Mouse (Mus musculus): ENCODE measurements around the gene Slc22a3. TPM values are rescaled to one million over a fixed set of nuclear protein-coding genes. Genes with fewer than 3 reads are reported as not detected.

Slc22a3 gene
- polyA plus RNA-seq, 1 experiment from 2014 or later = 2.3 TPM

DNA sequence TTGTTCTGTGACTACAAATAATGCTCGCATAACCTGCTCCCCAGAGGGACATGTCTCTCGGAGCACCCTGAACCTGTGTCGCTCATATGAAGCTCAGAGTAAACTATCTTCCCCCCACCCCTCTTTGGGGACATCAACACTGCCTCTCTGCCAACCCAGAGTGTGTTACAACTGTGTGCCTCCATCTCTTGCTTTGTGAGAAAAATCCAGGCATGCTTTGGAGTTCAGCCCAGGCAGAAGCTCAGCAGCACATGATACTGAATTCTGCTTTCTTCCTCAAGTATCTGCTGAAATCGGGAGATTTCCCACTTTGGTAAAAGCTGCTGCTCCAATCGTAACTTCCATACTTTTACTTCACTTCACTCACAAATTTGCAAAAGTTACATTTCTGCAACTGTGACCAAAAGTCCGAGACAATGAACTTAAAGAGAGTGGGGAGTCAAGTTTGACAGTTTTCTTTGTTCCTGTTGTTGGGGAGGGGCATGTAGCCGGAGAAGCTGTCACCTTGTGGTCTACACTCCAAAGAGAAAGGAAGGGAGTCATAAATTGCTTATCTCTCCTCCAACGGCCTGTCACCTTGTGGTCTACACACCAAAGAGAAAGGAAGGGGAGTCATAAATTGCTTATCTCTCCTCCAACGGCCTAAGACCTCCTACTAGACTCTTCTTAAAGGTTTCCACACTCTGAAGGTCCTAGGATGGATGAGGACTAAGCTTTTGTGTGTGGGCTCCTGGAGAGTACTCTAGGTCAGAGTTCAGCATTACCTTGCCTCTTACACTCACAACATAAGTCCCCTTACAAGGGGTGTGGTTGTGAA lies 5.8 kb upstream of the Slc22a3 start:
- peaks cover 8% of the 10 kb centered on the region for H3K27me3 ChIP-seq (ENCODE audit: control insufficient read depth, insufficient read depth, low read depth, low read length)
- H3K4me3 ChIP-seq (ENCODE audit: low read depth, low read length) = no peak overlapping the region
- WGBS = 75% methylated on average over 9 of the region's 9 CpGs
- no peak overlapping the region for H3K9ac ChIP-seq (ENCODE audit: low read depth, low read length)
- no peaks in the 10 kb centered on the region for H3K4me1 ChIP-seq (ENCODE audit: control insufficient read depth, insufficient read depth, low read length)
- H3K36me3 ChIP-seq (ENCODE audit: control insufficient read depth, insufficient read depth, low read length) = no peaks in the 10 kb centered on the region
- H3K4me2 ChIP-seq (ENCODE audit: low read length) = no peak overlapping the region
- ATAC-seq = no peak
- H3K9me3 ChIP-seq (replicated peaks; ENCODE audit: control insufficient read depth, low read length, poor library complexity, severe bottlenecking) = no peaks in the 10 kb centered on the region
- no peak overlapping the region for H3K27ac ChIP-seq (ENCODE audit: low read length)

DNA sequence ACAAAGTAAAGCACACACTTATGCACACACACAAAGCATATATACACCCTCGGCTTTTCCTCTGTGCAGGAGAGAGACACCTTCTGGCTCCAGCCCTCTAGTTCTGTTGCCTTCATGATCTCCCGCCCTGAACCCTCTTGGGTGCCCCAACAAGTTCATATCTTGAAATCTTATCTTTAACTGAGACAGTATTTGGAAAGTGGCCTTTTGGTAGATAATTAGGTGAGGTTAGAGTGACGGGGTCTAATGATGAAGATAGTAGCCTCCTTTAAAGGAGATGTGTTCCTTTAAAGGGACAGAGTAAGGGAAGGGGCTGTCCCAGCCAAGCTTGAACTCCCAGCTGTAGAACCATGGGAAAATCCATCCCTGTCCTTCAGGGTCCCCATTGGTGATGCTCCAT lies 3.7 kb upstream of the Slc22a3 start:
- H3K36me3 ChIP-seq (ENCODE audit: control insufficient read depth, insufficient read depth, low read length) = no peaks in the 10 kb centered on the region
- H3K4me3 ChIP-seq (ENCODE audit: low read depth, low read length) = no peak overlapping the region
- H3K9me3 ChIP-seq (replicated peaks; ENCODE audit: control insufficient read depth, low read length, poor library complexity, severe bottlenecking) = no peaks in the 10 kb centered on the region
- no peak overlapping the region for H3K4me2 ChIP-seq (ENCODE audit: low read length)
- peaks cover 29% of the 10 kb centered on the region for H3K27me3 ChIP-seq (ENCODE audit: control insufficient read depth, insufficient read depth, low read depth, low read length)
- H3K4me1 ChIP-seq (ENCODE audit: control insufficient read depth, insufficient read depth, low read length) = peaks cover 2% of the 10 kb centered on the region; the same call in 1 of the 2 replicates
- WGBS = 88% methylated on average over 3 of the region's 3 CpGs
- no peak overlapping the region for H3K9ac ChIP-seq (ENCODE audit: low read depth, low read length)
- no peak for ATAC-seq
- H3K27ac ChIP-seq (ENCODE audit: low read length) = no peak overlapping the region

DNA sequence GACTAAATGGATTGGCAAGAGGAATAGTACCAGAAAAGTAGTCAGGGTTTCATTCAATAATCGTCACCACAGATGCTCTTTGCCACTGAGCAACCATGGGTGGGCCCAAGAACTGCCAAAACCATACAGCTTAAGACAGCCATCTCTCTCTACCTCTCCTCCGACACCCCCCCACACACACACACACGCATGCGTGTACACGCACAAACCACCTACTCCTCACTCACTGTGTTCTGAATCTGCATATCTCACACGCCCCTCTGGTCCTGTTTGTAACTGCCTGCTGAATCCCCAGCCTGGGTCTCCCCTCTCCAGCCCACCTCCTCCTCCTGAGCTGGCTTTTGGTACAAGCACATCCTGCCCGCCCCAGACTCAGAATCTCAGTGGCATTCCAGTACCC lies 872 bp upstream of the Slc22a3 start:
- Histone ChIP-seq H3K9ac (ENCODE audit: low read depth, low read length) (no peak overlapping the region), H3K27ac (ENCODE audit: low read length) (no peak overlapping the region), H3K36me3 (ENCODE audit: control insufficient read depth, insufficient read depth, low read length) (no peaks in the 10 kb centered on the region), H3K4me3 (ENCODE audit: low read depth, low read length) (no peak overlapping the region), H3K4me1 (ENCODE audit: control insufficient read depth, insufficient read depth, low read length) (peaks cover 2% of the 10 kb centered on the region; the same call in 1 of the 2 replicates), H3K4me2 (ENCODE audit: low read length) (no peak overlapping the region), H3K27me3 (ENCODE audit: control insufficient read depth, insufficient read depth, low read depth, low read length) (peaks cover 38% of the 10 kb centered on the region), H3K9me3 (replicated peaks; ENCODE audit: control insufficient read depth, low read length, poor library complexity, severe bottlenecking) (no peaks in the 10 kb centered on the region)
- WGBS = 20% methylated on average over 7 of the region's 7 CpGs
- no peak for ATAC-seq

DNA sequence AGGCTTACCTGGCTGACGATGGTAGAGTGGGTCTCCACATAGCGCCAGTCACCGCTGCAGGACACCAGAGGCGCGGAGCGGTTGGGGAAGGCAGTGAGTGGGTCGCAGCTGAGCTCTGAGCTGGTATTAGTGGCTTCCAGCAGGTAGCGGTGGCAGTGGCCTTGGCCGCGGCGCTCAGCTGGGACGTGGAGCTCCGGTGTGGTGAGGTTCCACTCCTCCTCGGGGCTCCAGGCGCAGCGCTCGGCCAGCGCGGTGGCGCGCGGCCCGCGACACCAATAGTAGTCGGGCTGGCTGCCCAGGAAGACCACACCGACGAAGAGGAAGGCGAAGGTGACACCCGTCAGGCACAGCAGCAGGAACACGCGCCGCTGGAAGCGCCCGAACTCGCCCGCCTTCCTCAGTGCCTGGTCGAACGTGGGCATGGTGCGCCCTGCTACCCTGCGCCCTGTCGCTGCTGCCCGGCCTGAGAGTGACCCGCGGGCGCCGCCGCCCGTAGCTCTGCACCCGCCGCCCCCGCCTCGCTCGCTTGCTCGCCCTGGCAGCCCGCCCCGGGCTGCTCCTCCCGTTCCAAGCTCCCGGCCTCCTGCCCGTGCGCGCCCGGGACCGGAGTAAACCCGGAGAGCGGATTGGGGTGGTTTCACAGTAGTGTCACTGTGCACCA lies 471 bp downstream of the Slc22a3 start:
- no peaks in the 10 kb centered on the region for H3K36me3 ChIP-seq (ENCODE audit: control insufficient read depth, insufficient read depth, low read length)
- H3K9ac ChIP-seq (ENCODE audit: low read depth, low read length) = peak overlapping the region; percentile 54; the same call in 1 of the 2 replicates
- H3K27ac ChIP-seq (ENCODE audit: low read length) = no peak overlapping the region
- H3K4me2 ChIP-seq (ENCODE audit: low read length) = peak overlapping the region; percentile 74
- 0 out of 2 replicates have a peak, but pooled peaks have one; percentile 25 for ATAC-seq
- peaks cover 38% of the 10 kb centered on the region for H3K27me3 ChIP-seq (ENCODE audit: control insufficient read depth, insufficient read depth, low read depth, low read length)
- 1% methylated on average over 62 of the region's 65 CpGs for WGBS
- H3K4me3 ChIP-seq (ENCODE audit: low read depth, low read length) = peak overlapping the region; percentile 44
- H3K4me1 ChIP-seq (ENCODE audit: control insufficient read depth, insufficient read depth, low read length) = peaks cover 2% of the 10 kb centered on the region; the same call in 1 of the 2 replicates
- H3K9me3 ChIP-seq (replicated peaks; ENCODE audit: control insufficient read depth, low read length, poor library complexity, severe bottlenecking) = no peaks in the 10 kb centered on the region

DNA sequence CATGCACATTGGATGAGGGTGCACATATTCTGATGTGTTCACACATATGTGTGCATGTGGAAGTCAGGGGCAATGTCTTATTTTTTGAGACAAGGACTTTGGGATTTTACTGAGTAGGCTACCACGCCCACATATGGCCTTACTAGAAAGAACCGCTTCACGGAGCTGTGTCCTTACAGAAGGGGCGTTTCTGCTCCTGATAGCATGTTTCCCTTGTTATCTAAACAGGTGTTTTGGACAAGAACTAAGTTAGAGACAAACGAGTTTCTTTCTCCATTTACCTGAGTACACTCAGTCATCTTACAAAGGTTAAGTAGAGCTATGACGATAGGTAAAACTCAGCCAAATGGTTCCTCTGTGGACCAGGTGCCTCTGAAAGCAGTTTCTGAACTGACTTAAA lies 1.8 kb downstream of the Slc22a3 start:
- Histone ChIP-seq H3K27me3 (ENCODE audit: control insufficient read depth, insufficient read depth, low read depth, low read length) (peaks cover 38% of the 10 kb centered on the region), H3K36me3 (ENCODE audit: control insufficient read depth, insufficient read depth, low read length) (no peaks in the 10 kb centered on the region), H3K4me3 (ENCODE audit: low read depth, low read length) (no peak overlapping the region), H3K9ac (ENCODE audit: low read depth, low read length) (no peak overlapping the region), H3K4me2 (ENCODE audit: low read length) (no peak overlapping the region), H3K27ac (ENCODE audit: low read length) (no peak overlapping the region), H3K4me1 (ENCODE audit: control insufficient read depth, insufficient read depth, low read length) (peaks cover 2% of the 10 kb centered on the region; the same call in 1 of the 2 replicates), H3K9me3 (replicated peaks; ENCODE audit: control insufficient read depth, low read length, poor library complexity, severe bottlenecking) (no peaks in the 10 kb centered on the region)
- WGBS = 84% methylated on average over 6 of the region's 6 CpGs
- ATAC-seq = no peak

DNA sequence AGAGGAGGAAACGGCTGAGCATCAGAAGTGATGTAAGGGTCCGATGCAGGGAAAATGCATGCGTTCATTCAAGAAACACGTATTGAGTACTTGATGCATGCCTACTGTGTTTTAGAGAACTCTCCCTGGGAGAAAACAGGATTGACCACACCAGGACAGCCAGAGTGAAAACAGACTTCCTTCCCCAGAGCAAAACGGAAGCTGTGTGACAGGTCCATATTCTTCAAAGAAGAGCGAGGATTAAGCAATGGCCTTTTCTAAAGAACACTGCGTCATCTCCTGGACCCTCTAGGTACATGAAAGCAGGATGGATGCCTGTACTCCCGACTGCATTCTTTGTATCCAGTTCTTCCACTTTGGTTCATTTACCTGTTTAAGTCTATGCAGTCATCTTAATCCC lies 8.1 kb downstream of the Slc22a3 start:
- Histone ChIP-seq H3K4me1 (ENCODE audit: control insufficient read depth, insufficient read depth, low read length) (no peaks in the 10 kb centered on the region), H3K9me3 (replicated peaks; ENCODE audit: control insufficient read depth, low read length, poor library complexity, severe bottlenecking) (no peaks in the 10 kb centered on the region), H3K4me3 (ENCODE audit: low read depth, low read length) (no peak overlapping the region), H3K4me2 (ENCODE audit: low read length) (no peak overlapping the region), H3K9ac (ENCODE audit: low read depth, low read length) (no peak overlapping the region), H3K27ac (ENCODE audit: low read length) (no peak overlapping the region), H3K27me3 (ENCODE audit: control insufficient read depth, insufficient read depth, low read depth, low read length) (no peaks in the 10 kb centered on the region), H3K36me3 (ENCODE audit: control insufficient read depth, insufficient read depth, low read length) (no peaks in the 10 kb centered on the region)
- no peak for ATAC-seq
- 89% methylated on average over 8 of the region's 8 CpGs for WGBS

DNA sequence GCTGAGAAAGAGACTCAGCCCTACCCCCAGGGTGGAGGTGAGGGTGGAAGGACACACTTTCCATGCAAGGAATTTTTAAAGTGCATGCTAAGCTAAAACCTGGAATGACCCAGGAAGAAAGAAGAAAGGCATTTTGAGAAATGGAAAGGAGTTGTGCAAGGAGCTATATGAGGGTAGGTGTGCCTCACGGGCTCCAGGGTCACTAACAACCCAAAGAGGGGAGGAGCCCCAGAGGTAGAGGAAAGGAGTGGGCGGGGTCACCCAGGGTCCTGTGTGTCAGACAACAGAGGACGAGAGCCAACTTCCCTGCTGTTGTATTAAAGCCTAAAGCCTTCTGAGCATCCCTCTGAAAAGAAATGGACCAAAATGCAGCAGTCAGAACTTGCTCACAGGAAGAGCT lies 11.9 kb downstream of the Slc22a3 start:
- Histone ChIP-seq H3K4me2 (ENCODE audit: low read length) (no peak overlapping the region), H3K27ac (ENCODE audit: low read length) (no peak overlapping the region), H3K4me3 (ENCODE audit: low read depth, low read length) (no peak overlapping the region), H3K9me3 (replicated peaks; ENCODE audit: control insufficient read depth, low read length, poor library complexity, severe bottlenecking) (no peaks in the 10 kb centered on the region), H3K9ac (ENCODE audit: low read depth, low read length) (no peak overlapping the region), H3K4me1 (ENCODE audit: control insufficient read depth, insufficient read depth, low read length) (no peaks in the 10 kb centered on the region), H3K27me3 (ENCODE audit: control insufficient read depth, insufficient read depth, low read depth, low read length) (no peaks in the 10 kb centered on the region), H3K36me3 (ENCODE audit: control insufficient read depth, insufficient read depth, low read length) (no peaks in the 10 kb centered on the region)
- 49% methylated on average over 3 of the region's 3 CpGs for WGBS
- no peak for ATAC-seq

DNA sequence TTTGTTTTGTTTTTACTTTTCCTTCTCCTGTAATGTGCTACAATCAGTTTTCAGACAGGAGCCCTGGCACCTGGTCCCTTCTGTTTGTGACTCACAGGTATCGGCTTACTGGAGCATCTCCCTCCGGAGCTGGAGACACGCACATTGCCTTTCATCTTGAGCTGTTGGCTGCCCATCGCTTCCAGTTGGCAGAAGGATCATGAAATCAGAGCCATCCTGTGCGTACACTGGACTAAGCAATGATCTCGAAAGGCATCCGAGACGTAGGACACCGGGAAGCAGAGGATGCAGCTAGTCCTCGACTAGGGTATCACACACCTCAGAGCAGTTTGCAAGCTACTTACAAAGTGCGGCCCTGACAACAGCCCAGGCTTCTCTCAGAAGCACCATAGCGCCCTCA lies 15.9 kb downstream of the Slc22a3 start:
- no peak for ATAC-seq
- Histone ChIP-seq H3K9ac (ENCODE audit: low read depth, low read length) (no peak overlapping the region), H3K9me3 (replicated peaks; ENCODE audit: control insufficient read depth, low read length, poor library complexity, severe bottlenecking) (no peaks in the 10 kb centered on the region), H3K4me3 (ENCODE audit: low read depth, low read length) (no peak overlapping the region), H3K4me2 (ENCODE audit: low read length) (no peak overlapping the region), H3K27me3 (ENCODE audit: control insufficient read depth, insufficient read depth, low read depth, low read length) (no peaks in the 10 kb centered on the region), H3K36me3 (ENCODE audit: control insufficient read depth, insufficient read depth, low read length) (no peaks in the 10 kb centered on the region), H3K27ac (ENCODE audit: low read length) (no peak overlapping the region), H3K4me1 (ENCODE audit: control insufficient read depth, insufficient read depth, low read length) (no peaks in the 10 kb centered on the region)
- WGBS = 91% methylated on average over 12 of the region's 12 CpGs

DNA sequence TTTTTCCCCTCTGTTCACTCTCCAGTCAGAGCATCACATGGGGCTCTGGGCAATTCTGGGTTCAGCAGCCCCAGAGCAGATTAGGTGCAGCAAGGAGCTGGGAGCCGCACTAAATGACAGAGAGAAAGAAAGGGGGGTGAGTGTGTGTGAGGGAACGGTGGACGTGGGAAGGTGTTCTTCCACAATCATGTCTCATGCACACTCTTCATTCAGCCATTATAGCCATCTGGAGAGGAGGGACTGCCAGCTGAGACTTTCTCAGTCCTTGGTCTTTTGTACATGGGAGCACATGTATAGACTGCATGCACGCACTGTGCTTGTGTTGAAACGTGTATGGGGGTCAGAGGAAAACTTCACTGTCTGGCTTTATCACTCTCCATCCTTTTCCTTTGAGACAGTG lies 17.6 kb downstream of the Slc22a3 start:
- no peaks in the 10 kb centered on the region for H3K27me3 ChIP-seq (ENCODE audit: control insufficient read depth, insufficient read depth, low read depth, low read length)
- H3K9ac ChIP-seq (ENCODE audit: low read depth, low read length) = no peak overlapping the region
- H3K4me3 ChIP-seq (ENCODE audit: low read depth, low read length) = no peak overlapping the region
- H3K4me1 ChIP-seq (ENCODE audit: control insufficient read depth, insufficient read depth, low read length) = no peaks in the 10 kb centered on the region
- no peaks in the 10 kb centered on the region for H3K9me3 ChIP-seq (replicated peaks; ENCODE audit: control insufficient read depth, low read length, poor library complexity, severe bottlenecking)
- ATAC-seq = no peak
- no peak overlapping the region for H3K4me2 ChIP-seq (ENCODE audit: low read length)
- H3K36me3 ChIP-seq (ENCODE audit: control insufficient read depth, insufficient read depth, low read length) = no peaks in the 10 kb centered on the region
- 86% methylated on average over 5 of the region's 5 CpGs for WGBS
- no peak overlapping the region for H3K27ac ChIP-seq (ENCODE audit: low read length)
